Mouse (Mus musculus): Measurements from ENCODE around the gene Fbxl18.

Fbxl18 gene

GRCm38 (mm10) chr5:142894918-142895613, at the start of gene Fbxl18:
TSS of gene Fbxl18 (minus strand) at chr5:142895421.
- peak; percentile 80 to 84 for DNase-seq (ENCODE audit: low spot score in 2 of 2)

GRCm38 (mm10) chr5:142940393-142940792, 45.2 kb upstream of the Fbxl18 start:
- no peak for DNase-seq (ENCODE audit: low spot score in 2 of 2)

GRCm38 (mm10) chr5:142937956-142938727, 42.9 kb upstream of the Fbxl18 start:
- no peak for DNase-seq (ENCODE audit: low spot score in 2 of 2)

- peak; percentile 75 to 85 for DNase-seq (ENCODE audit: low spot score in 2 of 2)
Measured at GRCm38 (mm10) chr5:142936336-142936719, 41.1 kb upstream of the Fbxl18 start.

- peak; percentile 51 to 56 for DNase-seq (ENCODE audit: low spot score in 2 of 2)
Measured at GRCm38 (mm10) chr5:142935642-142936335, 40.6 kb upstream of the Fbxl18 start.

- no peak for DNase-seq (ENCODE audit: low spot score in 2 of 2)
Measured at GRCm38 (mm10) chr5:142932731-142933130, 37.5 kb upstream of the Fbxl18 start.

- DNase-seq (ENCODE audit: low spot score in 2 of 2), result peak in 1 of 2 experiments; percentile 58
Measured at GRCm38 (mm10) chr5:142932084-142932685, 37.0 kb upstream of the Fbxl18 start.

- DNase-seq (ENCODE audit: low spot score in 2 of 2), result no peak
Measured at GRCm38 (mm10) chr5:142931241-142931745, 36.1 kb upstream of the Fbxl18 start.

- DNase-seq (ENCODE audit: low spot score in 2 of 2), result no peak
Measured at GRCm38 (mm10) chr5:142929400-142929752, 34.2 kb upstream of the Fbxl18 start.

- peak in 1 of 2 experiments; percentile 51 for DNase-seq (ENCODE audit: low spot score in 2 of 2)
Measured at GRCm38 (mm10) chr5:142928749-142929399, 33.7 kb upstream of the Fbxl18 start.

- no peak for DNase-seq (ENCODE audit: low spot score in 2 of 2)
Measured at GRCm38 (mm10) chr5:142927341-142927930, 32.2 kb upstream of the Fbxl18 start.

- no peak for DNase-seq (ENCODE audit: low spot score in 2 of 2)
Measured at GRCm38 (mm10) chr5:142926940-142927228, 31.7 kb upstream of the Fbxl18 start.

GRCm38 (mm10) chr5:142926204-142926939, 31.2 kb upstream of the Fbxl18 start:
- no peak for DNase-seq (ENCODE audit: low spot score in 2 of 2)

- no peak for DNase-seq (ENCODE audit: low spot score in 2 of 2)
Measured at GRCm38 (mm10) chr5:142924336-142924959, 29.2 kb upstream of the Fbxl18 start.

GRCm38 (mm10) chr5:142923781-142924180, 28.6 kb upstream of the Fbxl18 start:
- DNase-seq (ENCODE audit: low spot score in 2 of 2), result no peak

- no peak for DNase-seq (ENCODE audit: low spot score in 2 of 2)
Measured at GRCm38 (mm10) chr5:142922251-142922650, 27.0 kb upstream of the Fbxl18 start.

GRCm38 (mm10) chr5:142921074-142921459, 25.8 kb upstream of the Fbxl18 start:
- DNase-seq (ENCODE audit: low spot score in 2 of 2), result no peak

- no peak for DNase-seq (ENCODE audit: low spot score in 2 of 2)
Measured at GRCm38 (mm10) chr5:142920311-142921073, 25.3 kb upstream of the Fbxl18 start.

GRCm38 (mm10) chr5:142917402-142917801, 22.2 kb upstream of the Fbxl18 start:
- no peak for DNase-seq (ENCODE audit: low spot score in 2 of 2)
